Mouse (Mus musculus): ENCODE results near the gene Mllt10. TPM values are rescaled to one million over a fixed set of nuclear protein-coding genes. Genes with fewer than 3 reads are reported as not detected.

Gene Mllt10
- polyA plus RNA-seq, 1 experiment = 433 TPM

- Histone ChIP-seq H3K4me3 (ENCODE audit: insufficient read depth, low read depth, low read length) (no peak overlapping the region), H3K27ac (ENCODE audit: insufficient read depth, low read depth, low read length) (no peak overlapping the region), H3K4me1 (ENCODE audit: control insufficient read depth, insufficient read depth, low read length) (peaks cover 6% of the 10 kb centered on the region; the same call in 1 of the 2 replicates)
- no peak for TF ChIP-seq POLR2A (IDR thresholded peaks at IDR 0.05; ENCODE audit: insufficient read depth, low read depth, low read length)
- no peak for TF ChIP-seq CTCF (IDR thresholded peaks at IDR 0.05; ENCODE audit: insufficient read depth, low read depth, low read length)
- 94% methylated on average over 1 of the region's 1 CpGs for WGBS
Observed at GRCm38 (mm10) chr2:18093858-18094257, 38.8 kb downstream of the Mllt10 start.

DNA sequence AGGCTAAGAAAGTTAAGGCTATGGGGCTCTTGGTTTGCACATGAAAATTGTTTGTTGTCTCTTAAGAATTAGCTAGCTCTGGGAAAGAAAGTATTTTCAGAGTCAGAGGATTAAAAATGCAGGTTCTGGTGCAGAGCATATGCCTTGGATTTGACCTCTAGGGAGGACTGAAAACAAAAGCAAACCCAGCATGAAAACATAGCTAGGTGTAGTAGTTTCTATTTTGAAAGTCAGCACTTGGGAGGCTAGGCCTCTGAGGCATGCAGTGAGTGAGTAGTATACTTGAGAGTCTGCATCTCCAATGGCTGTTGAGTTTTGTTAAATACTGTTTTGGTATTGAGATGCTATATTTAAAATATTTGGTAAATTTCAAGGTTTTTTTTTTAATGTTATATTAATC, 39.3 kb downstream of the Mllt10 start:
- TF ChIP-seq CTCF (IDR thresholded peaks at IDR 0.05; ENCODE audit: insufficient read depth, low read depth, low read length) = no peak
- TF ChIP-seq POLR2A (IDR thresholded peaks at IDR 0.05; ENCODE audit: insufficient read depth, low read depth, low read length) = no peak
- Histone ChIP-seq H3K4me1 (ENCODE audit: control insufficient read depth, insufficient read depth, low read length) (peaks cover 6% of the 10 kb centered on the region; the same call in 1 of the 2 replicates), H3K4me3 (ENCODE audit: insufficient read depth, low read depth, low read length) (no peak overlapping the region), H3K27ac (ENCODE audit: insufficient read depth, low read depth, low read length) (no peak overlapping the region)

DNA sequence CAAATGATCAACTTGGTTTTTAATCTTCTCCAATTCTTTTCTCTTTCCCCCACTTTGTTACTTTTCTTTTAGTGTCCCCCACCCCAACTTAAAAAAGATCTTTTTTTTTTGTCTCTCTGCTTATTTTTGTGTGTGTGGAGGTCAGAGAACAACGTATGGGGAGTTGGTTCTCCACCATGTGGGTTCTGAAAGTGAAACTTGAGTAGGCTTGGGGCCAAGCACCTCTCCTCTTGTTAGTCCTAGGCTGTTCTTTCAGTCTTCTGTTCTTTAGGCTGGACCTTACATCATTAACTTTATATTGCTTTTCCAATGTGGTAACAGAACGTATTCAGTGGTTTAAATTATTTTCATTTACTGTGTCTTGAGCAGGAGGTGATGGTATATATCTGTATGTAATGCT, 40.8 kb downstream of the Mllt10 start:
- Histone ChIP-seq H3K4me1 (ENCODE audit: control insufficient read depth, insufficient read depth, low read length) (peaks cover 6% of the 10 kb centered on the region; the same call in 1 of the 2 replicates), H3K27ac (ENCODE audit: insufficient read depth, low read depth, low read length) (no peak overlapping the region), H3K4me3 (ENCODE audit: insufficient read depth, low read depth, low read length) (no peak overlapping the region)
- WGBS = 71% methylated on average over 2 of the region's 2 CpGs
- TF ChIP-seq POLR2A (IDR thresholded peaks at IDR 0.05; ENCODE audit: insufficient read depth, low read depth, low read length) (no peak), CTCF (IDR thresholded peaks at IDR 0.05; ENCODE audit: insufficient read depth, low read depth, low read length) (no peak)

GRCm38 (mm10) chr2:18100914-18101313, 45.9 kb downstream of the Mllt10 start:
- Histone ChIP-seq H3K4me1 (ENCODE audit: control insufficient read depth, insufficient read depth, low read length) (no peaks in the 10 kb centered on the region), H3K27ac (ENCODE audit: insufficient read depth, low read depth, low read length) (no peak overlapping the region), H3K4me3 (ENCODE audit: insufficient read depth, low read depth, low read length) (no peak overlapping the region)
- TF ChIP-seq CTCF (IDR thresholded peaks at IDR 0.05; ENCODE audit: insufficient read depth, low read depth, low read length) = no peak
- TF ChIP-seq POLR2A (IDR thresholded peaks at IDR 0.05; ENCODE audit: insufficient read depth, low read depth, low read length) = no peak
- WGBS = 96% methylated on average over 2 of the region's 2 CpGs

DNA sequence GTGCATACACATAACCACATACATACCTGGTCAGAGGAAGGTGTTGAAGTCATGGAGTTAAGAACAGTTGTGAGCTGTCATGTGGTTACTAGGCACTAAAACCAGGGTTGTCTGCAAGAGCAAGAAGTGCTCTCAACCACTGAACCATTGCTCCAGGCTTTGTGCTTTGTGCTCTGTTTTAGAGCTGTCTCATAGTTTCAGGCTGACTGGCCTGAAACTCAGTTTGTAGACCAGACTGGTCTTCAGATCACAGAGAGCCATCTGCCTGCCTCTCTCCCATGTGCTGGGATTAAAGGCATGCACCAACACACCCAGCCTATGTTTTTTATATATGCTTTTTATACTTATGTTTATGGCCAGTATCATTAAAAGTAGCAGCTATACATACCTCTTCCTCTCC, 52.5 kb downstream of the Mllt10 start:
- Histone ChIP-seq H3K4me1 (ENCODE audit: control insufficient read depth, insufficient read depth, low read length) (no peaks in the 10 kb centered on the region), H3K4me3 (ENCODE audit: insufficient read depth, low read depth, low read length) (no peak overlapping the region), H3K27ac (ENCODE audit: insufficient read depth, low read depth, low read length) (no peak overlapping the region)
- TF ChIP-seq CTCF (IDR thresholded peaks at IDR 0.05; ENCODE audit: insufficient read depth, low read depth, low read length) (no peak), POLR2A (IDR thresholded peaks at IDR 0.05; ENCODE audit: insufficient read depth, low read depth, low read length) (no peak)

DNA sequence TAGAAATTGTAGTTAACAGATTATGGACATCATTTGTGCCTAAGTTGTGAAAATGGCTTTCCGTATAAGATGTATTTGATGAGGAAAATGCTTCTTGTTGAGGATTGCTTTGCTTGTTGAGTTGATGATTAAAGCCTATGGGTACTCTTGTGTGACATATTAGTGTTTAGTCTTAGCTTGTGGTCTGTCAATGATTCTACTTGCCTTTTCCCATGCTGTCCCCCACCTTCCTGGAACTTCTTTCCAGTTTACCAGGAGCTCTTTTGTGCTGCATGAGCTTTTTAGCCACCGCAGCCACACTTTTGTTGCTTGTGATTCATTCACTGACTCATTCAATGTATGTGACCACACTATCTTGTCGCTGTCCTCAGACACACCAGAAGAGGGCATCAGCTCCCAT, 53.2 kb downstream of the Mllt10 start:
- WGBS = 87% methylated on average over 3 of the region's 3 CpGs
- TF ChIP-seq POLR2A (IDR thresholded peaks at IDR 0.05; ENCODE audit: insufficient read depth, low read depth, low read length) (no peak), CTCF (IDR thresholded peaks at IDR 0.05; ENCODE audit: insufficient read depth, low read depth, low read length) (no peak)
- H3K4me3 ChIP-seq (ENCODE audit: insufficient read depth, low read depth, low read length) = no peak overlapping the region
- H3K4me1 ChIP-seq (ENCODE audit: control insufficient read depth, insufficient read depth, low read length) = no peaks in the 10 kb centered on the region
- H3K27ac ChIP-seq (ENCODE audit: insufficient read depth, low read depth, low read length) = no peak overlapping the region

- Histone ChIP-seq H3K4me3 (ENCODE audit: insufficient read depth, low read depth, low read length) (no peak overlapping the region), H3K4me1 (ENCODE audit: control insufficient read depth, insufficient read depth, low read length) (no peaks in the 10 kb centered on the region), H3K27ac (ENCODE audit: insufficient read depth, low read depth, low read length) (no peak overlapping the region)
- no peak for TF ChIP-seq POLR2A (IDR thresholded peaks at IDR 0.05; ENCODE audit: insufficient read depth, low read depth, low read length)
- TF ChIP-seq CTCF (IDR thresholded peaks at IDR 0.05; ENCODE audit: insufficient read depth, low read depth, low read length) = no peak
Observed at GRCm38 (mm10) chr2:18111411-18111810, 56.4 kb downstream of the Mllt10 start.

DNA sequence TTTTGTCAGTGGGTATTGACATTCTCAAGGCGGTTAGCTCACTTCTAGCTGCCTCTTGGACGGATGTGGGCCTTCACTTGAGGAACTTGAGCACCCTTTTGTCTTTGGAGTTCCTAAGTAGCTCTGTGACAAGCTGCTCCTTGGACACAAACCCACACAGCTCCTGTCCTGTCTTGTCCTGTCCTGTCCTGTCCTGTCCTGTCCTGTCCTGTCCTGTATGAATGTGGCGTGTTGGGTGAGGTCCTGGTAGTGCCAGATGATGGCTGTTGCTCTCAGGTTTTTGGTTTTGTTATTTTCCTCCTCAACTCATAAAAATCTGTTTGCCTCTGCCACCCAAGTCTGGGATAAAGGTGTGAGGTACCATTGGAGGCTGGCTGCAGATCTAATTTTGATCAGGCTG, 61.4 kb downstream of the Mllt10 start:
- H3K4me3 ChIP-seq (ENCODE audit: insufficient read depth, low read depth, low read length) = no peak overlapping the region
- WGBS = 74% methylated on average over 3 of the region's 3 CpGs
- H3K4me1 ChIP-seq (ENCODE audit: control insufficient read depth, insufficient read depth, low read length) = no peaks in the 10 kb centered on the region
- H3K27ac ChIP-seq (ENCODE audit: insufficient read depth, low read depth, low read length) = no peak overlapping the region
- TF ChIP-seq POLR2A (IDR thresholded peaks at IDR 0.05; ENCODE audit: insufficient read depth, low read depth, low read length) = no peak
- TF ChIP-seq CTCF (IDR thresholded peaks at IDR 0.05; ENCODE audit: insufficient read depth, low read depth, low read length) = no peak

- Histone ChIP-seq H3K27ac (ENCODE audit: insufficient read depth, low read depth, low read length) (no peak overlapping the region), H3K4me3 (ENCODE audit: insufficient read depth, low read depth, low read length) (no peak overlapping the region), H3K4me1 (ENCODE audit: control insufficient read depth, insufficient read depth, low read length) (no peaks in the 10 kb centered on the region)
- WGBS = 92% methylated on average over 2 of the region's 2 CpGs
- TF ChIP-seq CTCF (IDR thresholded peaks at IDR 0.05; ENCODE audit: insufficient read depth, low read depth, low read length) = no peak
- TF ChIP-seq POLR2A (IDR thresholded peaks at IDR 0.05; ENCODE audit: insufficient read depth, low read depth, low read length) = no peak
Observed at GRCm38 (mm10) chr2:18138131-18138530, 83.1 kb downstream of the Mllt10 start.

- H3K4me3 ChIP-seq (ENCODE audit: insufficient read depth, low read depth, low read length) = no peak overlapping the region
- TF ChIP-seq CTCF (IDR thresholded peaks at IDR 0.05; ENCODE audit: insufficient read depth, low read depth, low read length) (no peak), POLR2A (IDR thresholded peaks at IDR 0.05; ENCODE audit: insufficient read depth, low read depth, low read length) (no peak)
- 95% methylated on average over 5 of the region's 5 CpGs for WGBS
- no peaks in the 10 kb centered on the region for H3K4me1 ChIP-seq (ENCODE audit: control insufficient read depth, insufficient read depth, low read length)
- no peak overlapping the region for H3K27ac ChIP-seq (ENCODE audit: insufficient read depth, low read depth, low read length)
Observed at GRCm38 (mm10) chr2:18139646-18140045, 84.6 kb downstream of the Mllt10 start.
